Mouse (Mus musculus) ES-Bruce4 (cell line): ENCODE results near the gene Scn9a. TPM values are rescaled to one million over a fixed set of nuclear protein-coding genes. Genes with fewer than 3 reads are reported as not detected.
A peak's percentile ranks its signal among the peaks of the same experiment; 100 is the strongest.

Source experiments
- H3K27ac ChIP-seq: 2 replicates; pipeline ENCODE4 v1.5.1; 2012; ENCODE audit warnings: low read length, inconsistent platforms; ENCODE audit not compliant: insufficient read depth
- H3K27me3 ChIP-seq: 2 replicates; pipeline ENCODE4 v1.6.1; 2012; ENCODE audit warnings: mild to moderate bottlenecking, low read length, inconsistent platforms; ENCODE audit not compliant: control insufficient read depth, poor library complexity, insufficient read depth, severe bottlenecking
- H3K36me3 ChIP-seq: 2 replicates; pipeline ENCODE4 v1.6.1; 2012; ENCODE audit warnings: inconsistent platforms, mild to moderate bottlenecking, low read length, moderate library complexity; ENCODE audit not compliant: control insufficient read depth, poor library complexity, insufficient read depth, severe bottlenecking
- H3K4me1 ChIP-seq: one replicate; pipeline ENCODE4 v1.8.1; 2011; ENCODE audit warnings: low read length; ENCODE audit not compliant: control insufficient read depth, insufficient read depth
- H3K4me3 ChIP-seq: 2 replicates; pipeline ENCODE4 v1.5.1; 2011; ENCODE audit warnings: low read depth, mild to moderate bottlenecking, low read length
- H3K9ac ChIP-seq: 2 replicates; pipeline ENCODE4 v1.6.1; 2012; ENCODE audit warnings: low read depth, mild to moderate bottlenecking, inconsistent platforms; ENCODE audit not compliant: poor library complexity, severe bottlenecking
- H3K9me3 ChIP-seq: replicated peaks from 2 replicates; pipeline ENCODE4 v1.6.1; 2012; ENCODE audit warnings: mild to moderate bottlenecking, low read length, inconsistent platforms; ENCODE audit not compliant: control insufficient read depth, poor library complexity, insufficient read depth, severe bottlenecking
- CTCF ChIP-seq: IDR thresholded peaks from one replicate; pipeline ENCODE4 v1.8.1; 2011; ENCODE audit warnings: low read depth, low read length
- EP300 ChIP-seq: IDR thresholded peaks from 2 replicates; pipeline ENCODE4 v1.6.1; 2011; ENCODE audit warnings: low read depth, low read length; ENCODE audit not compliant: insufficient read depth
- POLR2A ChIP-seq: IDR thresholded peaks from one replicate; pipeline ENCODE4 v1.8.1; 2011; ENCODE audit warnings: low read length; ENCODE audit not compliant: insufficient read depth
- polyA plus RNA-seq: library from polyadenylated mRNA; stranded (reverse); fragments of >200 nt; gene quantifications from 2 replicates; pipeline ENCODE4 v1.2.4, GENCODE M21; 2011; ENCODE audit warnings: low read depth; ENCODE audit not compliant: missing spikeins, insufficient read depth, insufficient read length

Gene Scn9a
- 0.28 and 0.35 TPM in 2 replicates for polyA plus RNA-seq

GRCm38 (mm10) chr2:66634580-66635359 is at the start of gene Scn9a:
Gene Scn9a (minus strand): TSS chr2:66634962.
- H3K4me3 ChIP-seq, result peak within 1 kb of the TSS; percentile 57
- TF ChIP-seq POLR2A (no peak), CTCF (no peak), EP300 (no peak)
- H3K9me3 ChIP-seq, result no peaks in the 10 kb centered on the region
- no peaks in the 10 kb centered on the region for H3K4me1 ChIP-seq
- no peaks in the 10 kb centered on the region for H3K27me3 ChIP-seq
- no peak within 1 kb of the TSS for H3K27ac ChIP-seq
- H3K36me3 ChIP-seq, result no peaks in the 10 kb centered on the region
- H3K9ac ChIP-seq, result no peak within 1 kb of the TSS

- no peak overlapping the region for H3K9ac ChIP-seq
- TF ChIP-seq POLR2A, result no peak
- no peak for TF ChIP-seq CTCF
- no peak for TF ChIP-seq EP300
- no peak overlapping the region for H3K4me3 ChIP-seq
Observed at GRCm38 (mm10) chr2:66661988-66662387, 27.2 kb upstream of the Scn9a start.

GRCm38 (mm10) chr2:66656430-66656829 is 21.7 kb upstream of the Scn9a start:
- no peak overlapping the region for H3K4me3 ChIP-seq
- no peaks in the 10 kb centered on the region for H3K9me3 ChIP-seq
- TF ChIP-seq EP300, result no peak
- TF ChIP-seq CTCF, result no peak
- TF ChIP-seq POLR2A, result no peak
- H3K4me1 ChIP-seq, result no peaks in the 10 kb centered on the region
- no peak overlapping the region for H3K27ac ChIP-seq
- no peaks in the 10 kb centered on the region for H3K36me3 ChIP-seq
- H3K9ac ChIP-seq, result no peak overlapping the region
- H3K27me3 ChIP-seq, result no peaks in the 10 kb centered on the region

More at GRCm38 (mm10) chr2:66661988-66662387, 27.2 kb upstream of the Scn9a start:
- Histone ChIP-seq H3K36me3 (no peaks in the 10 kb centered on the region), H3K9me3 (no peaks in the 10 kb centered on the region), H3K27me3 (no peaks in the 10 kb centered on the region), H3K27ac (no peak overlapping the region), H3K4me1 (no peaks in the 10 kb centered on the region)

GRCm38 (mm10) chr2:66655431-66655830 is 20.7 kb upstream of the Scn9a start:
- TF ChIP-seq POLR2A (no peak), CTCF (no peak), EP300 (no peak)
- no peak overlapping the region for H3K9ac ChIP-seq

GRCm38 (mm10) chr2:66644384-66644783 is 9.6 kb upstream of the Scn9a start:
- H3K9ac ChIP-seq, result no peak overlapping the region
- no peaks in the 10 kb centered on the region for H3K4me1 ChIP-seq

More at GRCm38 (mm10) chr2:66655431-66655830, 20.7 kb upstream of the Scn9a start:
- H3K27ac ChIP-seq, result no peak overlapping the region
- H3K9me3 ChIP-seq, result no peaks in the 10 kb centered on the region
- H3K4me1 ChIP-seq, result no peaks in the 10 kb centered on the region
- H3K4me3 ChIP-seq, result no peak overlapping the region
- no peaks in the 10 kb centered on the region for H3K27me3 ChIP-seq
- H3K36me3 ChIP-seq, result no peaks in the 10 kb centered on the region

GRCm38 (mm10) chr2:66632728-66633127 is 2.0 kb downstream of the Scn9a start:
- TF ChIP-seq POLR2A, result no peak
- no peak for TF ChIP-seq EP300
- TF ChIP-seq CTCF, result no peak
- H3K4me1 ChIP-seq, result no peaks in the 10 kb centered on the region
- no peaks in the 10 kb centered on the region for H3K27me3 ChIP-seq
- H3K9ac ChIP-seq, result no peak overlapping the region
- no peak overlapping the region for H3K4me3 ChIP-seq
- H3K9me3 ChIP-seq, result no peaks in the 10 kb centered on the region
- H3K36me3 ChIP-seq, result no peaks in the 10 kb centered on the region
- H3K27ac ChIP-seq, result no peak overlapping the region

More at GRCm38 (mm10) chr2:66644384-66644783, 9.6 kb upstream of the Scn9a start:
- Histone ChIP-seq H3K9me3 (no peaks in the 10 kb centered on the region), H3K36me3 (no peaks in the 10 kb centered on the region), H3K27me3 (no peaks in the 10 kb centered on the region), H3K27ac (no peak overlapping the region), H3K4me3 (no peak overlapping the region)
- TF ChIP-seq EP300 (no peak), CTCF (no peak), POLR2A (no peak)
